Mouse (Mus musculus) G1E-ER4 (cell line): ENCODE measurements around the gene Isca1. TPM values are rescaled to one million over a fixed set of nuclear protein-coding genes. Genes with fewer than 3 reads are reported as not detected.

Source experiments
- GATA1 ChIP-seq: IDR thresholded peaks from one replicate; pipeline ENCODE4 v1.8.0; 2012; ENCODE audit warnings: low read length, inconsistent platforms
- polyA plus RNA-seq: library from polyadenylated mRNA; stranded (reverse); fragments of >175 nt; gene quantifications from 2 replicates; pipeline ENCODE4 v1.2.3, GENCODE M21; 2012

Isca1 gene
- polyA plus RNA-seq, result 62.1 and 85.1 TPM in 2 replicates

DNA sequence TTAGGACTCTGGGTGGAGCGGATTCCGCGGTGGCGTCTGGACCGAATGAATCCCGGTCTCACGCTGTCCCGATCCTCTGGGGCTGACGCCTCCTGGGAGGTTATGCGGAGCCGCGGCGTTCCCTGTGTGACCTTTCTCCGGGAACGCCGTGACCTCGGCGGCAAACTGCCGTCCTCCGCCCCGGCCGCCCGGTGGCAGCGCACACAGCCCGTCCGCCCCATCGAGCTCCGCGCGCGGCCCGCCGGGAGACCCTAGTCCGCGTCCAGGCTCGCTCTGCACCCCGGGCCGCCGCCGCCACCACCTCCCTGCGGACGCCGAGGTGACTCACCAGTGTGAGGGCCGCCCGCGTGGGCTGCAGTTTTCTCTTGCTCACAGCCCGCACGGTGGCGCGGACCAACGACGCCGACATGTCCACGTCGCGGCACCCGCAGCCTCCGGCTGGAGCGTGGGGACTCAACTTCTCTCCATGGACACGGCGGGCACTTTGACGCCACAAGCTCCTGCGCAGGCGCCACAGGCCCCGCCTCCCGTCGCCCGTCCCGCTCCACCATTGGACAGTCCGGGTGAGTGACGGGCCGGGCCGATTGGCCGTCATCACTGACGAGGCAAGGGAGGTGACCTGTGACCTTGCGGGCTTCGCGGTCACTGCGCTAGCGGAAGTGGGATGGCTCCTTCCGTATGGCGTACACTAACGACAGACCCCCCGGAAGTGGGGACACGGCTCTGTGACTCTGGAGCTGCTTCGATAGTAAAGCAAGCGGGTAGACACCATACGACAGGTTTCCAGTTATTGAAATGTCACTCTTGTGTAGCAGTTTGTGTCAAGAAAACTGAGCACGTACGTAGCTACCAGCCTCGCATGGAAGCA is at the start of gene Isca1:
Gene Isca1, minus strand, starts transcription at position 515 of the 868 bp plus-strand sequence.
- TF ChIP-seq GATA1, result no peak

DNA sequence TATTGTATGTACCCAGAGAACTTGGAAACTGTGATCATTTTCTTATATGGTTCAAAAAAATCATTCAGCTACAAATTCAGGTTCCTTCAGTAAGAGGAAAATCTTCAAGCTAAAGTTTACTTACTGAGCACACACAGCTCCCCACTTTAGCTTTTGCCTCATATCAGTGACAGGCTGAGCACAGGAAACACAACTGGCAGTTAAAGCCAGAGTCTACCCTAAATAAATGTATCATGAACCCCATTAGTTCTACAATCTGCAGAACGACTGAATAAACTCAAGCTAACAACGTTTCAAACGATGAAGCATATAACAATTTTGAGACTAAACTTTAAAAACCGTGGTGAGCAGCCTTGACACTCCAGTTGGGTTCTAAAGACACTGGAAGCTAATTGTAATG is 47.7 kb upstream of the Isca1 start:
- TF ChIP-seq GATA1, result no peak

DNA sequence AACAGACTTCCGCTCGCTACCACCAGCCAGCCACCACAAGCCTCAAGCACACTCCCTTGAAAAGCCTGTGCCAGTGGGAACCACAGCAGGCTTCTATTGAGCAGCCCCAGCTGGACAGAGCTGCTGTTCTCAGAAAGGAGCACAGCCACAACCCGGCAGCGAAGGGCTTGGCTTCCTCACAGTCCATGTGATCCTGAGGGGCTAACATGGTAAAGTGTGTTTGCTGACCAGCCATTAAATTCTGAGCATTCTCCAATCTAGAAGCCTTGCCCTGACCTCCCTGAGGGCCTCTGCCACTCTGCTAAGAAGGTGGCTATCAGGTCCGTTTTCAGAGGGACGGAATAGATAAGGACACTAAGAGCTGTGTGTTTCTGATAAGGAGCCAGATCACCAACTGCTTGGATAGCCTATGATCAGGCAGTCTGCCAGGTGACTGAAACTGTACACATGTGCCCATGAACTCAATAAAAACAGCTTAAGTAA is 44.5 kb upstream of the Isca1 start:
- peak; percentile 97 for TF ChIP-seq GATA1

DNA sequence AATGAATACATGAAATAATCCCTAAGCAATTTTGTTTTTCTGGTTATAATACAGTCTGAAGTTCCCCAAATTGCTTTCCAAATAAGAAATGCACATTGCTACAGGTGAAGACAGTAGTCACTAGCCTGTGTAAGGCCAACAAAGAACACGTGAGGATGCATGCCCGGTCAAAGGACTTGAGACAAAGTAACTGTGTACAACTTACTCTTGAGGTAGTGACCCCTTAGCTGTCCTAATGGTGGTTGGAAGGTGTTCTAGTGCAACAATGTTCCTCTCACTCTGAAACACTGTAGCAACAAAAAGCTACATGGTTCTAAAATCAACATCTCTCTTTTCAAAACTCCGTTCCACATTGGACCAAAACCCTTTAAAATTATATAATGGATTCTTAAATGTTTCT is 42.0 kb upstream of the Isca1 start:
- TF ChIP-seq GATA1, result no peak

DNA sequence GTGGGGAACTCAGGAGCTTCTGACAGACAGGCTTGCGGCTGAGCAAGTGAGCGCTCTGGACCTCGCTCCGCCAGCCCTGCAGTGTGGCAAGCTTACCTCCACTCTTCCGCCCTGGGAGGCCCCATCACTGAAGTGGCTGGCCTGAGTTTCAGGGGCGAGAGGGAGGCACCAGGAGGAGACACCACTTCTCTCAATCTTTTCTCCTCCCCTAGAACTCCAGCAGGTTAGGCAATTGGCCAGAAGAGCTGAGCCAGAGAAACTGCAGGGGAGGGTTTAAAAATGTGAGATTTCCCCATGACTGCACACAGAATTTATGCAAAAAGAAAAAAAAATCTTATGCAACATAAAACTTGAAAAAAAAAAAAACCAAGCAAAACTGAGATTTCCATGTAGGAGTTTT is 31.4 kb upstream of the Isca1 start:
- no peak for TF ChIP-seq GATA1

DNA sequence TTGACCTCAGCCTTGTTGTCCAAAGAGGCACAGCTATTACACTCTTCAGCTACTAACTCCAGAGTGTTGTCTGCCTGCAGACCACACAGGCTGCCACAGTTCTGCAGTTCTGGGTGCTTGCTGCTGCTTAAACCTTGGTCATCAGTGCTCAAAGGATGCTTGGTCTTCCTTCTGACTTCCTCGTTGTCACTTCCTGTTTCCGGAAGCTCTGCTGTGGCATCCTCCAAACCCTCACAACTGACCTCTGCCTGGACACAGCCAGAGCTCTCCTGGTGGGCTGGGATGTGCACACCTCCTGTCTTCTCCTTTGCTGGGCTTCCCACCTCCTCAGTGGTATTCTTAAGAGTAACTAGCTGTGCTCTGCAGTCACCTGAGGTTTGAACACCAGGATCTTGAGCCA is 30.5 kb upstream of the Isca1 start:
- no peak for TF ChIP-seq GATA1

DNA sequence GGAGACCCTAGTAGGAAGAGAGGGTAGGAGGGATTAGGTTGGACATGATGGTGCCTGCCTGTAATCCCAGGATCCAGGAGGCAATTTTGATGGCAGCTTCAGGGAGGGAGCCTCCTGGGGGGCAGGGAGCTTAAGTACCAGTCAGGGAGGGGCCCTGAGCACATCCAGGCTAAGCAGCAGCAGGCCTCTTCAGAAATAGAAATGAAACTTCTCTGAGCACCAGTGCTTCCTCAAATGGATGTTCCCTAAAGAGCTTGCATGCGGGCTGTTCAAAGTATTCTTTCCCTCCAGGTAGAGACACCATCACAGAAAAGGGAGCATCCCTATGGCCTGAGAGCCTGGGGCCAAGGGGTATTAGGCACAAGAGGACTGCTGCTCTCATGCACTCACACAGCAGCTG is 28.7 kb upstream of the Isca1 start:
- no peak for TF ChIP-seq GATA1

DNA sequence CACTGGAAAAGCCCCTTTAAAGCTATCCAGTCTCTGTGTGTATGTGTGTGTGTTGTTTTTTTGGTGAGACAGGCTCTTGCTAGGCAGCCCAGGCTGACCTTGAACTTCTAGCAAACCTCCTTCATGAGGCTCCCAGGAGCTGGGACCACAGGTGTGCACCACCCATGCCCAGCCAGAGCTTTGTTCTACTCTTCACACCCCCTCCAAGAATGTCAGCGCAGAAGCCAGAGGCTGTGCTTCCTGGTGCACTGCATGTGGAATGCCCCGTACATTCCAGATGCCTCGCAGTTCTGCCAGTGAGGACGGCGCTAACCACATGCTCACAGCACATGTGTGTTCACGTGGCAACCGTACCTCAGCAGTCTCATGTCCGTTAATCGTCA is 26.8 kb upstream of the Isca1 start:
- TF ChIP-seq GATA1, result no peak

DNA sequence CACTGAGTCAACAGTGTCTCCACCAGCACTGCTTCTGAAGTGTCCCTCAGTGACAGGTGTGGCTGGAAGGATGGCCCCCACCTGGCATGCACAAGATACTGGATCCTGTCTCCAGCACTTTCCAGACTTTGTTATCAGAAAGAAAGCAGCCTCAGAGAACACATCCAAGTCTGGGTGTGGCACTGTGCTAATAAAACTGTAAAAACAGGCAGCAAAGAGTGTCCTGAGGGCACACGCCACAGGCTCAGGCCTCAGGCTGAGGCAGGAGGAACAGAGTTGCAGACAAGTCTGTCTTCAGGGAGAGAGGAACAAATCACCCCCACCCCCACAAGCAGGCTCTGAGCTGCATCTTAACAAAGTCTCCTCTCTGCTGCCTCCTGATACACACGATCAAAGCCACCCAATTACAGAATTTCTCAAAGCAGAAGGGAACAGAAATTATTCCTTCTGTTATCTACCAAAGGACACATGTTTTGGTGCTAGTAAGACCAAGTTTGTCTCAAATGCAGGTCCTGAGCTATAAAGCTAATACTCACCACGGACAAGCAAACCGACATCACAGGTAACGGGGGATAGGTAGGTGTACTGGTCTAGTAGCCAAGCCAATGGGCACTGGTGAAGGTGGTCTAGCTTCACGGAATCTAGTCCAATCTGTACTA is 26.3 kb upstream of the Isca1 start:
- no peak for TF ChIP-seq GATA1

DNA sequence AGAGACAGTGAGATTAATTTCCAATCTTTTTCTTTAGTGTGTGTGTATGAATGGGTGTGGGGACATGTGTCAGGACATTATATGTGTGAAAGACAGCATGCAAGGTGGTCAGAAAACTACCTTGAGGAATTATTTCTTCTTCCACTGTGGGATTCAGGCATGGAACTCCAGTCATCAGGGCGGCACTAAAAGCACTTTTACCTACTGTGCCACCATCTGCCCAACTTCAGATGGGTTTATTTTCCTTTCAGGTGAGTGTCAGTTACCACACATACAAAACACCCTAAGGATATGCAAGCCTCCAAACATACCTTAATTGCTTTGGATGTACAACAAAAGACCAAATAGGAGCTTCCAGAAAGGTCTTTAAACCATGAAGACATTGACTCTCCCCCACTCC is 25.2 kb upstream of the Isca1 start:
- no peak for TF ChIP-seq GATA1

DNA sequence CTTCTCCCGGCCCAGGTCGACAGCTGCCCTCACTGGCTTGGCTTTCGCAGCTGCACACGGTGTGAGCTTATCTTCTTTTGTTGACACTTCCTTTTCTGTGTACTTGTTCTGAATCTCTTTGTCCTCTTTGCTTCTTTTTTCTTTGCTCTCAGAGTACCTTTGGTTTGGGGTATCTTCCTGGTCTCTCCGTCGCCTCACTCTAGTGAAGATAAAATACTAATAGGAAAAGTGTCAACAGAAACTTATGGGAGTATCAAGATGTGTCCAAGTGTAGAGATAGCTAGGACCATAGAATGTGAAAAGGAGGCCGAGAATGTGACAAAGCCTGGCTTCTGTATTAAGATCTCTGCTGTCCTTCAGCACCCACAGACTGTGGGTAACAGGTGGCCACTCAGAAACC is 12.5 kb upstream of the Isca1 start, which contains the start of gene Gm49354:
Gene Gm49354, minus strand, starts transcription at position 101 of the 400 bp plus-strand sequence.
- TF ChIP-seq GATA1, result no peak

DNA sequence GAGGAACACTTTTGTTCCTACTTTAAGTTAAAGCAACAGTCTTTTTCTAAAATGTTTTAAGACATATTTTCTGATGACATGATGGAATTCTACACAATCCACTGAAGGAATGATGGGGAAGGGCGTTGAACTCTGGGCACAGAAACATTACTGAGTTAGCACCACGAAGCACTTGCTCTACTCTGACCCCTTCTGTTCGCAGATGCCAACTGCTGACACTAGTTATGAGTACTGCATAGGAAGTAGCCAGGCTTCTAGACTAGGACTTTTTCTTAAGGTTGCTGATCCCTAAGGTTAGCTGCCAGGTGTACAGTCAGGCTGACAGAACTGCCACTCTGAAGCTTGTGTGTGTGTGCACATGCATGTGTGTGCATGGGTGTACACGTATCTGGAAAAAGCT is 9.6 kb upstream of the Isca1 start:
- TF ChIP-seq GATA1, result no peak

DNA sequence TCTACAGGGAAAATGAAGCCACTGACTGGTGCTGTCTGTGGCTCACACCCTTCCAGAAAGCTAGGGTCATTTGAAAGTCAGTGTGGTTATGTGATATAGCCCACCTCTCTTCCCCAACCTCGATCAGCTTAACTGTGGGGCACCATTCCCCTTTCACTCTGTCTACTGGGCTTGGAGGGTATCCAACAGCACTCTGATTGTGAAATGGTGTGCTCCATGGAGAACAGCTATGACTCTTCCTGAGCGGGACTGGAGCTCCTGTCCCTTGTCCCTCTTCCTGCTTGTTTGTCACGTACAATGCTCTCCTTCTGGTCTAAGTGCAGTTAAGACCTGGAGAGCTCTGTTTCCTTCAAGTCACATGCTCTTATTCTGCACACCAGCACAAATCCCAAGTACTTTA is 5.6 kb upstream of the Isca1 start:
- TF ChIP-seq GATA1, result no peak

DNA sequence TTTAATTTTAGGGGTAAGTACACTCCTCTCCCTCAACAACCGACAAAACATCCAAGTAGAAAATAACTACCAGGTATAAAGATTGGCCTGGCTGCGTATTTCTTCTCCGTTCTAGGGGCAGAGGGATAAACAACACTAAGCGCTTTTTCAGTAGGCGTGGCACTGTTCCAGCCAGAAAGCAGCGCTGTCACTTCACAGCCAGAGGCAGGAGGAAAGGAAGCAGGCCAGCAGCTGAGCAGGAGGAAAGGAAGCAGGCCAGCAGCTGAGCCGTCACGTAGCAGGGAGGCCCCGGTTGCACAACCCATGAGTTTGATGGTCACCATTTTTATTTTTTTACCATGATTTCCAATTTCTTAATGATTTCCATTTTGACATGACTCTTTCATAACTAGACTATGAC is 1.6 kb upstream of the Isca1 start:
- no peak for TF ChIP-seq GATA1

DNA sequence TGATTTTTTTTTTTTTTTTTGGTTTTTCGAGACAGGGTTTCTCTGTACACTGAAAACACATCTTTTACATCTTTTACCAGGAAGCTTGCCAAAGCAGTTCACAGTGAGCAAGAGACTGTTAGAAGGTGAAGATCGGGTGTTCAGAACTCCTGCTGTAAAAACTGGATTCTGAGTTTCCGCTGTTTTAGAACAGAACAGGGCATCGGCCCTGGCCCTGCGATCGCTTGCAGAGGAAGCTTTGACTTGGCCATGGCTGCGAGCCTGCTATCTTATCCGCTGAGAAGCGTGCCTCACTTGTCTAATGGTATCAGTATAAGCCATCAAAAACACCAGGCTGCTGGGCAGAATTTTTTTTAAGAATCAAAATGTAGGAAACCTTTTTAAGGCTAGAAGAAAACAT is 1.2 kb upstream of the Isca1 start:
- no peak for TF ChIP-seq GATA1

DNA sequence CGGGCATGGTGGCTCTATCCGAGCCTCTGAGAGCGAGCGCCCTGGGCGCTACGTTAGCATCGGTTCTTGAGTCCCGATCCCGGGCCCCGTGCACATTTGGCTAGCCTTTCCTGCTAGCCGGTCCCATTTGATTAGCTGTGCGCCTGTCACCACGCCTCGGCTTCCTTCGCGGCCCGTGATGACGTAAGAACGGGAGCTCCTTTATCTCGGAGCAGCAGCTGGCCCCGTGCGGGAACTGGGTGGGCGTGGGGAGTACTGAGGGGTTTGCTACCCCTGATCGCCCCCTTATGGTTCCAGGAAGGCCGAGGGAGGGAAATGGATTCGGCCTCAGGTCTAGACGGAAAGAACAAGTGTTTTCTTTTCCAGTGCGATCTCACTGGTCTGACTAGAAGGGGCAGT is 553 bp upstream of the Isca1 start:
- TF ChIP-seq GATA1, result peak; percentile 38

DNA sequence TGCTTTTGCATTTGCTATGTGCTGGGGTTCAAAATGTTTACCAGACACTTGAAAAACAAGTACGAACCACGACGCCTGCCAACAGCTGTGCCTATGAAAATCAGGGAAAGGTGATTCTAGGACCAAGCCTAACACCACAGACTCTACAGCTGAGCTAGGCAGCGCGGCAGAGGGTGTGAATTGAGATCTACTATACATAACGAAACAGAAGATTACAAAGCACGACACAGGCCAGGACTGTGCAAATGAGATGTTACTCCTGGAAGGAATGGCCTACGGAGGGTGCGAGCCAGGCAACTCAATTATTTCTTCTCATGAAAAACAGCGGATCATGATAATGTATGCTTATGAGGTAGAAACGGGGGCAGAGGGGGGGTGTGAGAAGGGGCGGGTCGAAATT is 1.1 kb downstream of the Isca1 start:
- no peak for TF ChIP-seq GATA1
